Mouse (Mus musculus) stomach, embryonic 16.5 days (tissue): ENCODE results near the gene AC161166.1. TPM values are rescaled to one million over a fixed set of nuclear protein-coding genes. Genes with fewer than 3 reads are reported as not detected.
A peak's percentile ranks its signal among the peaks of the same experiment; 100 is the strongest.
"Not testable (repeated sequence)": the region's sequence is repeated elsewhere in the genome, so short reads cannot be mapped to it uniquely, and the experiment has no call there.

ENCODE experiments used
- ATAC-seq: fragments of 200-750 bp; cut with Nextera tagmentation; 2 replicates; pipeline ENCODE4 v1.8.0; 2017; ENCODE audit warnings: moderate number of reproducible peaks, moderate TSS enrichment; ENCODE audit not compliant: insufficient read depth, low FRiP score
- H3K27ac ChIP-seq: fragments of 300-500 bp; sonication (generic); 2 replicates; pipeline ENCODE4 v1.5.1; 2014; ENCODE audit warnings: low read length
- H3K27me3 ChIP-seq: fragments of 300-500 bp; sonication (generic); 2 replicates; pipeline ENCODE4 v1.6.1; 2014; ENCODE audit warnings: low read length, control low read depth, mixed read lengths; ENCODE audit not compliant: control insufficient read depth, insufficient read depth
- H3K36me3 ChIP-seq: fragments of 300-500 bp; sonication (generic); 2 replicates; pipeline ENCODE4 v1.6.1; 2014; ENCODE audit warnings: low read length; ENCODE audit not compliant: control insufficient read depth, insufficient read depth
- H3K4me1 ChIP-seq: fragments of 300-500 bp; sonication (generic); 2 replicates; pipeline ENCODE4 v1.6.1; 2014; ENCODE audit warnings: low read length, control low read depth, mixed read lengths; ENCODE audit not compliant: control insufficient read depth, insufficient read depth
- H3K4me2 ChIP-seq: fragments of 300-500 bp; sonication (generic); 2 replicates; pipeline ENCODE4 v1.6.1; 2014; ENCODE audit warnings: low read depth, low read length, mixed read lengths
- H3K4me3 ChIP-seq: fragments of 300-500 bp; sonication (generic); replicated peaks from 2 replicates; pipeline ENCODE4 v1.5.1; 2014; ENCODE audit warnings: mild to moderate bottlenecking, low read length
- H3K9ac ChIP-seq: fragments of 300-500 bp; sonication (generic); 2 replicates; pipeline ENCODE4 v1.6.1; 2014; ENCODE audit warnings: low read length
- H3K9me3 ChIP-seq: fragments of 300-500 bp; sonication (generic); replicated peaks from 2 replicates; pipeline ENCODE4 v1.6.1; 2016; ENCODE audit warnings: low read length, control low read depth; ENCODE audit not compliant: control insufficient read depth
- WGBS: fragments of 180-500 bp; shearing (Covaris S2); extraction: QIAGEN DNeasy Blood & Tissue Kit; methylation state at CpG from one replicate; pipeline ENCODE4 v1.1.7; 2014; 5-methylcytosine and 5-hydroxymethylcytosine counted together
- polyA plus RNA-seq: library from polyadenylated mRNA; unstranded; fragments of >200 nt; fragmentation: Nextera tagmentation; extraction: Ambion mirVana; gene quantifications from 2 replicates; pipeline ENCODE4 v1.2.1, GENCODE M21; 2015

The AC161166.1 gene
- polyA plus RNA-seq, 1 experiment from 2014 or later = 0.30 TPM

DNA sequence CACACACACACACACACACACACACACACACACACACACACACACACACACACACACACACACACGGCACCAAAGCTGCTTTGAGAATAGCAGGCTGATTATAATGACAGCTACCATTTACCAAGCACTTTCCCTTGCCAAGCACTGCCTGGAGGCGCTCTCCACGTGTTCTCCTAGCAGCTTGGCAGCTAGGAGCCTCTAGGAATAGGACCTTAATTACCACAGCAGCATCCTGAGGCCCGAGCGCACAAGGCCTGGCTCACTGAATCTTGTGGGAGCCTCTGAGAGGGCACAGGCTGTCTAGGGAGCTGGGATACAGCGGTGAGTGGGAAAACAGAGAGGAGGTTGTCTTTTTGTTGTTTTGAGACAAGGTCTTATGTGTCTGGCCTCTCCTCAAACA is 5.4 kb upstream of the AC161166.1 start:
- no peaks in the 10 kb centered on the region; the same call in 1 of the 2 replicates for H3K4me1 ChIP-seq
- H3K36me3 ChIP-seq = no peaks in the 10 kb centered on the region
- ATAC-seq = no peak
- no peak overlapping the region for H3K4me2 ChIP-seq
- H3K9me3 ChIP-seq = no peaks in the 10 kb centered on the region
- H3K9ac ChIP-seq = no peak overlapping the region
- H3K27ac ChIP-seq = no peak overlapping the region
- WGBS = 47% methylated on average over 6 of the region's 6 CpGs
- no peaks in the 10 kb centered on the region for H3K27me3 ChIP-seq
- H3K4me3 ChIP-seq = no peak overlapping the region

- no peak overlapping the region for H3K27ac ChIP-seq
- H3K4me3 ChIP-seq = no peak overlapping the region
- H3K4me1 ChIP-seq = no peaks in the 10 kb centered on the region; the same call in 1 of the 2 replicates
- H3K27me3 ChIP-seq = no peaks in the 10 kb centered on the region
- H3K9me3 ChIP-seq = no peaks in the 10 kb centered on the region
- no peak overlapping the region for H3K4me2 ChIP-seq
- no peak for ATAC-seq
- WGBS = 46% methylated on average over 5 of the region's 5 CpGs
- H3K9ac ChIP-seq = no peak overlapping the region
- no peaks in the 10 kb centered on the region for H3K36me3 ChIP-seq
These were observed 4.8 kb upstream of the AC161166.1 start for GRCm38 (mm10) chr7:24517077-24517476.

DNA sequence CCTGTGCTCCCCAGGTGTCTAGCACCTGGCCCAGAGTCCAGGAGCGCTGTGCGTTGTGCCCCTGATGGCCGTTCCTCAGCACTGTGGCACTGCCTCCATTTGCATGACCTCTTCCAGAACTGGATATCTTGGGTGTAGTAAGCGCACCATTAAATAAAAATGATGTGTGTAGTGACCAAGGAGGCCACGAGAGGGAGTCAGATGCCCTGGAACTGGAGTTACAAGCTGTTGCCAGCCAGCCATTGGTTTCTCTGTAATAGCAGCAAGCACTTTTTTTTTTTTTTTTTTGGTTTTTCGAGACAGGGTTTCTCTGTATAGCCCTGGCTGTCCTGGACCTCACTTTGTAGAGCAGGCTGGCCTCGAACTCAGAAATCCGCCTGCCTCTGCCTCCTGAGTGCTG is 4.1 kb upstream of the AC161166.1 start:
- H3K4me2 ChIP-seq, H3K9me3 ChIP-seq, ATAC-seq, H3K4me3 ChIP-seq, H3K36me3 ChIP-seq, H3K4me1 ChIP-seq, H3K27me3 ChIP-seq, H3K9ac ChIP-seq, H3K27ac ChIP-seq: not testable (repeated sequence)
- WGBS = 62% methylated on average over 8 of the region's 8 CpGs

GRCm38 (mm10) chr7:24507726-24508114 is 4.5 kb downstream of the AC161166.1 start:
- Histone ChIP-seq H3K27ac (peak overlapping the region; percentile 99), H3K4me3 (peak overlapping the region; percentile 81), H3K36me3 (no peaks in the 10 kb centered on the region), H3K27me3 (0 out of 2 replicates have a peak, but pooled peaks cover 2% of the 10 kb centered on the region), H3K9ac (peak overlapping the region; percentile 99), H3K4me1 (peaks cover 22% of the 10 kb centered on the region), H3K9me3 (no peaks in the 10 kb centered on the region), H3K4me2 (peak overlapping the region; percentile 91)
- under 1% methylated on average over 20 of the region's 20 CpGs for WGBS
- ATAC-seq = no peak

- H3K9me3 ChIP-seq = no peaks in the 10 kb centered on the region
- 0 out of 2 replicates have a peak, but pooled peaks cover 2% of the 10 kb centered on the region for H3K27me3 ChIP-seq
- peak within 1 kb of the TSS; percentile 99 for H3K27ac ChIP-seq
- H3K4me3 ChIP-seq = peak within 1 kb of the TSS; percentile 81
- peak within 1 kb of the TSS; percentile 99 for H3K9ac ChIP-seq
- ATAC-seq = peak; percentile 88
- H3K36me3 ChIP-seq = no peaks in the 10 kb centered on the region
- H3K4me1 ChIP-seq = peaks cover 22% of the 10 kb centered on the region
- under 1% methylated on average over 84 of the region's 84 CpGs for WGBS
- H3K4me2 ChIP-seq = peak within 1 kb of the TSS; percentile 91
These were observed 5.2 kb downstream of the AC161166.1 start, which contains the start of gene Zfp428 for GRCm38 (mm10) chr7:24506838-24507725. Gene Zfp428, plus strand, starts transcription at chr7:24507006.

DNA sequence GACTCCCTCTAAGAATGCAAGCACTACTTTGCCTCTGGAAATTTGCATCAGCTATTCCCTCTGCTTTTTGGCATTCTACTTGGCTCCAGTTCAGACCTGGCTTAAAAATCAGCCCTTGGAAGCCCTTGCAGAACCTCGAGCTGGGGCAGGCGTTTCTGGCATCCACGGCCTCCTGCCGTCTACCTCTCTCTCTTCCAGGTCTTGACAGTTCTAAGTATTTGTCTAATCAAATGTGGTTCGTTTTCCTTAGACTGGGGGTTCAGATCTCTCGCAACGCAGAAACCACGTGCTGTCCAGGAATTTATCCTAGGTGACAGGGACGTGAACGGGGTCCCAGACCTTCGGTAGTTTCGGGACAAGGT is 5.8 kb downstream of the AC161166.1 start:
- H3K27me3 ChIP-seq = 0 out of 2 replicates have a peak, but pooled peaks cover 2% of the 10 kb centered on the region
- ATAC-seq = no peak
- H3K27ac ChIP-seq = peak overlapping the region; percentile 99
- H3K9me3 ChIP-seq = no peaks in the 10 kb centered on the region
- 2% methylated on average over 12 of the region's 12 CpGs for WGBS
- H3K4me3 ChIP-seq = peak overlapping the region; percentile 81
- H3K4me1 ChIP-seq = peaks cover 22% of the 10 kb centered on the region
- peak overlapping the region; percentile 99 for H3K9ac ChIP-seq
- no peaks in the 10 kb centered on the region for H3K36me3 ChIP-seq
- H3K4me2 ChIP-seq = peak overlapping the region; percentile 91

DNA sequence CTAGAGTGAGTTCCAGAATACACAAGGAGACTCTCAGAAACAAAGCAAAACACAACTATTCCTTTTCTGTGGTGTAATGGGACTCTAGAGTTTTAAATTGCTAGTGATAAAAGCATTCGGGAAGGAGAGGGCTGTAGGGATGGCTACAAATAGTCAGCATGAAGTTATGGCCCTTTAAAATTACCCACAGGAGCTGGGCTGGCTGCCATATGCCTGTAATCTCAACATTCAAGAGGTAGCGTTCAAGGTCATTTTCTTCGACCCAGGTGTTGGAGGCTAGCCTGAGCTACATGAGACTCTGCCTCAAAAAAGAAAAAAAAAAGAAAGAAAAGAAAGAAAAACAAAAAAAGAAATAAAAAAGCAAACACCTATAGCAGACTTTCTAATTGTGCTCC is 6.2 kb downstream of the AC161166.1 start:
- H3K27ac ChIP-seq = peak overlapping the region; percentile 99; the same call in 1 of the 2 replicates
- 0 out of 2 replicates have a peak, but pooled peaks cover 2% of the 10 kb centered on the region for H3K27me3 ChIP-seq
- peaks cover 22% of the 10 kb centered on the region for H3K4me1 ChIP-seq
- peak overlapping the region; percentile 81 for H3K4me3 ChIP-seq
- H3K9ac ChIP-seq = peak overlapping the region; percentile 99; the same call in 1 of the 2 replicates
- H3K4me2 ChIP-seq = peak overlapping the region; percentile 91
- WGBS = 16% methylated on average over 3 of the region's 3 CpGs
- H3K36me3 ChIP-seq = no peaks in the 10 kb centered on the region
- ATAC-seq = no peak
- no peaks in the 10 kb centered on the region for H3K9me3 ChIP-seq

DNA sequence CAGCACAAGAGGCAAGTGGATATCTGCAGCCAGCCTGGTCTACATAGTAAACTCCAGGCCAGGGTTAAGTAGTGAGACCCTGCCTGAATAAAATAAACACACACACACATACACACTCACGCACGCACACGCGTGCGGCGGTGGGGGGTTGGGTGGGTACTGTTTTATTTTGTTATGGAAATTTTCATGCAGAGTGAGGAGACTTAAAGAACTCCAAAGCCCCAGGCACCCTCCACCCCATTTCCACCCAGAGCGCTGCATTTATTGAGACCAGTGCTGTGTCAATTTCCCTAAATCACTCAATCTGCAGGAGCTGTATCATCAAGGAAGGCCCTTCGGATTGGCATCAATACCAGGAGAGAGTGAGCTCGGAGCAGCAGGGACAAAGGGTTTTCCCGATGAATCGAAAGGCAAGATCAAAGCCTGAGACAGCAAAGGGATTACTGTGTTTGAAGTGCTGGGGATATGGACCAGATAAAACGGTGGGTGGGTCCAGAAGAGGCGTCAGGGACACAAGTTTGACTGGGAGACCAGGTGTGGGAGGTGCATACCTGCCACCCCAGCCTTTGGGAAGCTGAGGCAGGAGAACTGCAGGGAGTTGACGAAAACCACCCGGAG is 6.7 kb downstream of the AC161166.1 start:
- Histone ChIP-seq H3K9me3 (no peaks in the 10 kb centered on the region), H3K4me3 (no peak overlapping the region), H3K4me1 (peaks cover 23% of the 10 kb centered on the region), H3K4me2 (peak overlapping the region; percentile 91), H3K27ac (no peak overlapping the region), H3K36me3 (no peaks in the 10 kb centered on the region), H3K27me3 (peaks cover 4% of the 10 kb centered on the region; the same call in 1 of the 2 replicates), H3K9ac (no peak overlapping the region)
- WGBS = 27% methylated on average over 15 of the region's 15 CpGs
- no peak for ATAC-seq

DNA sequence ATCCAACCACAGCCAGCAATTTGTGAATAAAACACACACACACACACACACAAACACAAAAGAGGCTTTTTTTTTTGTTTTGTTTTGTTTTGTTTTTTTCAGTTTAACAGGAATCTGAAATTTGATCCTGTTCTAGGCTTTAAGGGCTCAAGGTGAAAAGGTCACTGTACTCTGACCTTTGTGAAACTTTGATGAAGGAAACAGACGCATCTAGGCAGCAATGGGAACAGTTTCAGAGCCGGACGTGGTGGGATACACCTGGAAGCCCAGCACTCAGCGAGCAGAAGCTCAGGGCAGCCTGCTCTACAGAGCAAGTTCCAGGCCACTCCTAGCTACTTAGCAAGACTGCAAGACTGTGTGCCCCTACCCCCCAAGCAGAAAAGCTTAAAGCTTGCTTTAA is 7.4 kb downstream of the AC161166.1 start:
- no peak overlapping the region for H3K27ac ChIP-seq
- 31% methylated on average over 4 of the region's 4 CpGs for WGBS
- H3K4me1 ChIP-seq = peaks cover 30% of the 10 kb centered on the region
- H3K9me3 ChIP-seq = no peaks in the 10 kb centered on the region
- H3K9ac ChIP-seq = no peak overlapping the region
- peaks cover 9% of the 10 kb centered on the region for H3K27me3 ChIP-seq
- no peak for ATAC-seq
- H3K4me3 ChIP-seq = no peak overlapping the region
- 0 out of 2 replicates have a peak overlapping the region, but pooled peaks have one; percentile 9 for H3K4me2 ChIP-seq
- H3K36me3 ChIP-seq = no peaks in the 10 kb centered on the region
